8 mouse cellular contexts compared by ENCODE assay signal in the genomic region with DNA sequence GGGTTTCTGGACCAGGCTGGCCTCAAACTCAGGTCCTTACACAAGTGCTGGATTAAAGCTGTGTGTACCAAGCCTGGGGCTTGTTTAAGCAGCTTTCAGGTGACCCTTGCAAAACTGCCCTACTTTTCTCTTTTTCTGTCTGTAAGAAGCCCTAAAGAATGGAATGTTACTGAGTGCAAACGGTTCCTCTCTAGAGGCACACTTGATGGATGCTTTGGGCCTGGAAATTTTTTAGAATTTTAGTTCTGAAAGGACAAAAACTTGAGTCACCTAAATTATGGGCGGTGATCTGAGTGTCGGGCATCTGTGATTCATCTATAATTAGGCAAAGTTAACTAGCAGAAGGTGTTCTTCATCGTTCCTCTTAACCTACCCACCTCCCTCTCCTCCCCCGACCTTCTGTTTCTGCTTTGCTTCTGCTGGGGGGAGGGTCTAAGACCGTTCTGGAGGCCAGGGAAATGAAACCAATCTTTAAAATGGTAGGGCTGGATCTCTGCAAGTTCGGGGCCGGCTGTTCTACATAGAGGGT. TPM values are rescaled to one million over a fixed set of nuclear protein-coding genes. Genes with fewer than 3 reads are reported as not detected.
DNase-seq lines count a peak whose midpoint lies in the region; ATAC-seq and TF ChIP-seq lines count a peak whose summit lies in the region.

No protein-coding gene starts in this region.

- no peaks in the 10 kb centered on the region for H3K27me3 ChIP-seq in heart, adult 2 months (ENCODE audit: control insufficient read depth, insufficient read depth, low read length)
- no peaks in the 10 kb centered on the region for H3K27me3 ChIP-seq in heart, postnatal 0 days (ENCODE audit: control insufficient read depth, insufficient read depth, low read length)
- H3K27me3 ChIP-seq in midbrain, embryonic 10.5 days (ENCODE audit: low read depth, poor library complexity, severe bottlenecking): no peaks in the 10 kb centered on the region

- H3K27ac ChIP-seq in heart, adult 2 months: peak overlapping the region; percentile 100
- H3K27ac ChIP-seq in heart, postnatal 0 days (ENCODE audit: low read depth): peak overlapping the region; percentile 100
- peak overlapping the region; percentile 100 for H3K27ac ChIP-seq in midbrain, embryonic 10.5 days (replicated peaks)

- H3K9ac ChIP-seq in heart, adult 2 months (ENCODE audit: low read depth, low read length): peak overlapping the region; percentile 84
- H3K9ac ChIP-seq in heart, postnatal 0 days (replicated peaks; ENCODE audit: low read depth, low read length): peak overlapping the region; percentile 69

- peaks cover 6% of the 10 kb centered on the region; the same call in 1 of the 2 replicates for H3K36me3 ChIP-seq in heart, adult 2 months (ENCODE audit: control insufficient read depth, insufficient read depth, low read length)
- H3K36me3 ChIP-seq in heart, postnatal 0 days (replicated peaks; ENCODE audit: control insufficient read depth, insufficient read depth, low read length): peaks cover 16% of the 10 kb centered on the region
- H3K36me3 ChIP-seq in midbrain, embryonic 10.5 days: peaks cover 17% of the 10 kb centered on the region

- H3K9me3 ChIP-seq in heart, postnatal 0 days (replicated peaks; ENCODE audit: control insufficient read depth, low read length): no peaks in the 10 kb centered on the region
- H3K9me3 ChIP-seq in midbrain, embryonic 10.5 days (replicated peaks): no peaks in the 10 kb centered on the region

- peaks cover 6% of the 10 kb centered on the region for H3K79me2 ChIP-seq in heart, adult 2 months (replicated peaks; ENCODE audit: control insufficient read depth, insufficient read depth, low read length)

- TF ChIP-seq EP300 in heart, adult 2 months (IDR thresholded peaks at IDR 0.05; ENCODE audit: insufficient read depth, low read depth, low read length): no peak
- no peak for TF ChIP-seq EP300 in heart, postnatal 0 days (IDR thresholded peaks at IDR 0.05; ENCODE audit: low read depth)

- no peak for ATAC-seq in heart, postnatal 0 days (ENCODE audit: insufficient read depth, low read depth)

- H3K4me1 ChIP-seq in heart, adult 2 months (ENCODE audit: control insufficient read depth, insufficient read depth, low read length): peaks cover 32% of the 10 kb centered on the region
- peaks cover 57% of the 10 kb centered on the region for H3K4me1 ChIP-seq in heart, postnatal 0 days (ENCODE audit: control insufficient read depth, insufficient read depth)
- peaks cover 63% of the 10 kb centered on the region for H3K4me1 ChIP-seq in midbrain, embryonic 10.5 days

- intact Hi-C loops in heart, adult 2 months (cut with DNase I): no loop called here

- no peak for TF ChIP-seq POLR2A in heart, adult 2 months (IDR thresholded peaks at IDR 0.05; ENCODE audit: insufficient read depth, low read depth, low read length)

- TF ChIP-seq CTCF in heart, adult 2 months (IDR thresholded peaks at IDR 0.05): no peak
- no peak for TF ChIP-seq CTCF in heart, postnatal 0 days (IDR thresholded peaks at IDR 0.05; ENCODE audit: low read depth)

- 37% methylated on average over 8 of the region's 8 CpGs for WGBS in heart, adult 2 months
- WGBS in heart, postnatal 0 days: 31% methylated on average over 8 of the region's 8 CpGs
- WGBS in midbrain, embryonic 10.5 days: 41% methylated on average over 8 of the region's 8 CpGs

- H3K4me3 ChIP-seq in heart, adult 2 months: no peak overlapping the region
- H3K4me3 ChIP-seq in heart, postnatal 0 days (ENCODE audit: low read depth, low read length): peak overlapping the region; percentile 90
- peak overlapping the region; percentile 99 for H3K4me3 ChIP-seq in midbrain, embryonic 10.5 days

- peak in 1 of 2 experiments; percentile 34 for DNase-seq in heart, adult 2 months
- DNase-seq in heart, postnatal 4 days: no peak
- DNase-seq in thymus, postnatal 14 days: peak; percentile 57
- no peak for DNase-seq in thymus, postnatal 0 days (ENCODE audit: low spot score)
- DNase-seq in heart, postnatal 0 days (ENCODE audit: low spot score): no peak
- no peak for DNase-seq in midbrain, embryonic 10.5 days (ENCODE audit: low spot score)
- no peak for DNase-seq in MN1 (ENCODE audit: low spot score)
- no peak for DNase-seq in gastrocnemius, postnatal 4 days (ENCODE audit: low spot score in 2 of 2)

- H3K4me2 ChIP-seq in heart, postnatal 0 days (ENCODE audit: low read depth, low read length): peak overlapping the region; percentile 84

RNA-seq across cellular contexts. Expression of a gene that starts 33.2 kb away (rescaled TPM):
- 10 to 100 TPM; 57.2 to 70.0 TPM for total RNA-seq in heart, adult 2 months (2021)
- polyA plus RNA-seq in heart, adult 2 months (2012; rRNA removed): 95.6 and 113 TPM in 2 replicates
- 10 to 100 TPM; 60.6 to 69.0 TPM for total RNA-seq in heart, postnatal 4 days (2021)
- polyA plus RNA-seq in thymus, postnatal 0 days (2015; fragmentation: Nextera tagmentation; extraction: Ambion mirVana): 38.0 and 40.9 TPM in 2 replicates
- total RNA-seq in heart, postnatal 0 days (2014; rRNA removed; ENCODE audit: low replicate concordance): 78.0 and 82.4 TPM in 2 replicates
- polyA plus RNA-seq in heart, postnatal 0 days (2015; fragmentation: Nextera tagmentation; extraction: Ambion mirVana): 46.1 and 47.1 TPM in 2 replicates
- 68.3 and 71.3 TPM in 2 replicates for polyA plus RNA-seq in midbrain, embryonic 10.5 days (2016; fragmentation: Nextera tagmentation; extraction: Ambion mirVana)
- 10 to 100 TPM; 71.7 to 75.6 TPM for total RNA-seq in gastrocnemius, postnatal 4 days (2021)
